Mouse (Mus musculus) kidney, embryonic 14.5 days (tissue): ENCODE data around the gene Rnf150. TPM values are rescaled to one million over a fixed set of nuclear protein-coding genes. Genes with fewer than 3 reads are reported as not detected.

Experiments
- ATAC-seq: fragments of 200-750 bp; cut with Nextera tagmentation; 2 replicates; pipeline ENCODE4 v1.8.0; 2017; ENCODE audit warnings: moderate number of reproducible peaks, mild to moderate bottlenecking, moderate TSS enrichment, moderate library complexity; ENCODE audit not compliant: low FRiP score, low TSS enrichment
- H3K27ac ChIP-seq: fragments of 300-500 bp; sonication (generic); 2 replicates; pipeline ENCODE4 v1.5.1; 2014; ENCODE audit warnings: low read depth, mild to moderate bottlenecking, low read length, moderate library complexity, mixed read lengths
- H3K27me3 ChIP-seq: fragments of 300-500 bp; sonication (generic); 2 replicates; pipeline ENCODE4 v1.6.1; 2014; ENCODE audit warnings: mild to moderate bottlenecking, low read length; ENCODE audit not compliant: control insufficient read depth, insufficient read depth
- H3K36me3 ChIP-seq: fragments of 300-500 bp; sonication (generic); 2 replicates; pipeline ENCODE4 v1.6.1; 2014; ENCODE audit warnings: low read length, mixed read lengths; ENCODE audit not compliant: control insufficient read depth, insufficient read depth
- H3K4me1 ChIP-seq: fragments of 300-500 bp; sonication (generic); 2 replicates; pipeline ENCODE4 v1.6.1; 2014; ENCODE audit warnings: low read length, mixed read lengths; ENCODE audit not compliant: control insufficient read depth, insufficient read depth
- H3K4me2 ChIP-seq: fragments of 300-500 bp; sonication (generic); replicated peaks from 2 replicates; pipeline ENCODE4 v1.6.1; 2014; ENCODE audit warnings: low read depth, mild to moderate bottlenecking, low read length
- H3K4me3 ChIP-seq: fragments of 300-500 bp; sonication (generic); 2 replicates; pipeline ENCODE4 v1.5.1; 2014; ENCODE audit warnings: mild to moderate bottlenecking, low read length
- H3K9ac ChIP-seq: fragments of 300-500 bp; sonication (generic); 2 replicates; pipeline ENCODE4 v1.6.1; 2014; ENCODE audit warnings: low read depth, mild to moderate bottlenecking, low read length, moderate library complexity
- H3K9me3 ChIP-seq: fragments of 300-500 bp; sonication (generic); 2 replicates; pipeline ENCODE4 v1.6.1; 2016; ENCODE audit warnings: low read length; ENCODE audit not compliant: control insufficient read depth
- WGBS: fragments of 180-500 bp; shearing (Covaris S2); extraction: QIAGEN DNeasy Blood & Tissue Kit; methylation state at CpG from one replicate; pipeline ENCODE4 v1.1.7; 2014; 5-methylcytosine and 5-hydroxymethylcytosine counted together
- polyA plus RNA-seq: library from polyadenylated mRNA; unstranded; fragments of >200 nt; fragmentation: Nextera tagmentation; extraction: Ambion mirVana; gene quantifications from 2 replicates; pipeline ENCODE4 v1.2.1, GENCODE M21; 2014

Rnf150 gene
- polyA plus RNA-seq, 1 experiment from 2014 or later, result 3.0 TPM

DNA sequence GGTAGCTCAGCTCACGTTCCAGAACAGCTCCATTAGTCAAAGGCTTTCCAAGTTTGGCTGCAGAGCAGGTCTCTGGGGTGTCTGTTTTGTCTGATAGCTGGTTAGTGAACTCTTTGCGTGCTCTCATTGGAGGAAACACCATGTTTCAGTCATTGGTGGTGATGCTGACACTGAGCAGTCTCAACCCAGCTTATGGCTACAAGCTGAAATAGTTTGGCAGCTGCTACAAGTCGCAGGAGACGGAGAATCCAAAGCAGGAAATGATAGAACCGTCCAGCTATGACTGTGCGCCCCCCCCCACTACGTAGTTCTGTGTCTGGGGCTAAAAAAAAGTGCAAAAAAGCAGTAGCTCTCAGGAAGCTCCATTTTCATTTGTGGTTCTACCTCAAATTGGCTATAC lies 12.0 kb downstream of the Rnf150 start:
- Histone ChIP-seq H3K4me1 (peaks cover 15% of the 10 kb centered on the region), H3K27ac (no peak overlapping the region), H3K36me3 (no peaks in the 10 kb centered on the region), H3K4me3 (no peak overlapping the region), H3K9ac (no peak overlapping the region), H3K9me3 (no peaks in the 10 kb centered on the region), H3K4me2 (no peak overlapping the region), H3K27me3 (no peaks in the 10 kb centered on the region)
- ATAC-seq, result no peak
- 69% methylated on average over 7 of the region's 7 CpGs for WGBS

DNA sequence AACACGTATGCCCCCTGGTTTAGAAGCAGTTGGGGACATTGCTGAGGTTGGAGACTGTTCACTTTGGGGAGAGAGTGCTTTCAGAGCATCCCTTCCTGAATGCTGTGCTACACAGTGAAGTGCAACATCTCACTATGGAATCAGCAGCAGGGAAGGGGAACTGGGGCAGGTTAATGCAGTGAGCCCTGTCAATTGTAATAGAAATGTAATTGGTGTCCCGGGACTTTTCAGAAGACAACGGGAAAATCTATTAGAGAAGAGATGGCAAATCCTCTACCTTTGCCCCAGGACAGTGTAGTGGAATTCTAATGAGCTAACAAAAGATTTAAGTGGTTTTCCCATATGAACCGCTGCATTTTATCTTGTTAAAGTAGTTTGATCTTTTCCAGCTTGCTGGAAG lies 21.3 kb downstream of the Rnf150 start:
- Histone ChIP-seq H3K4me3 (no peak overlapping the region), H3K4me2 (no peak overlapping the region)
- WGBS, result 77% methylated on average over 4 of the region's 4 CpGs

DNA sequence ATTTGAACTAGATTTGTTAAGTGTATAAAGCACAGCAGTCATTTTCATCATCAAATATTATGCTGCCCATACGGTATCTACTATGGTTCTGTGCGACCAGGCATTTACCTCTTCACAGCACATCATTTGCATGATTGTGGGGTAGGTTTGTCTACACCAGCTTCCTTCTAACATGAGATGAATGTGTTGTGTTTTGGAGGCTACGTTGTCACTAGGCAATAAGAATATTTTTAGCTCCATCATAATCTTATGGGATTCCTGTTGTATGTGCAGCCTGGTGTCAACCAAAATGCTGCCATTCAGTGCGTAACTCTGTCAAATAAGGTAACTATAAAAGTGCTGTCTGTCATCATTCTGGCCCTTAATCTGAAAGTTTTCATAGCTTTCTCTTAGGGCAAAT lies 24.1 kb downstream of the Rnf150 start:
- no peak overlapping the region for H3K4me3 ChIP-seq
- no peaks in the 10 kb centered on the region for H3K27me3 ChIP-seq
- no peak for ATAC-seq
- no peak overlapping the region for H3K27ac ChIP-seq
- no peak overlapping the region for H3K9ac ChIP-seq
- H3K4me2 ChIP-seq, result no peak overlapping the region
- H3K4me1 ChIP-seq, result no peaks in the 10 kb centered on the region
- no peaks in the 10 kb centered on the region for H3K36me3 ChIP-seq
- 95% methylated on average over 4 of the region's 4 CpGs for WGBS
- no peaks in the 10 kb centered on the region for H3K9me3 ChIP-seq

More for the DNA sequence above, 21.3 kb downstream of the Rnf150 start:
- ATAC-seq, result no peak
- no peaks in the 10 kb centered on the region for H3K27me3 ChIP-seq
- no peak overlapping the region for H3K9ac ChIP-seq
- no peak overlapping the region for H3K27ac ChIP-seq
- H3K36me3 ChIP-seq, result no peaks in the 10 kb centered on the region
- no peaks in the 10 kb centered on the region for H3K4me1 ChIP-seq
- no peaks in the 10 kb centered on the region for H3K9me3 ChIP-seq

DNA sequence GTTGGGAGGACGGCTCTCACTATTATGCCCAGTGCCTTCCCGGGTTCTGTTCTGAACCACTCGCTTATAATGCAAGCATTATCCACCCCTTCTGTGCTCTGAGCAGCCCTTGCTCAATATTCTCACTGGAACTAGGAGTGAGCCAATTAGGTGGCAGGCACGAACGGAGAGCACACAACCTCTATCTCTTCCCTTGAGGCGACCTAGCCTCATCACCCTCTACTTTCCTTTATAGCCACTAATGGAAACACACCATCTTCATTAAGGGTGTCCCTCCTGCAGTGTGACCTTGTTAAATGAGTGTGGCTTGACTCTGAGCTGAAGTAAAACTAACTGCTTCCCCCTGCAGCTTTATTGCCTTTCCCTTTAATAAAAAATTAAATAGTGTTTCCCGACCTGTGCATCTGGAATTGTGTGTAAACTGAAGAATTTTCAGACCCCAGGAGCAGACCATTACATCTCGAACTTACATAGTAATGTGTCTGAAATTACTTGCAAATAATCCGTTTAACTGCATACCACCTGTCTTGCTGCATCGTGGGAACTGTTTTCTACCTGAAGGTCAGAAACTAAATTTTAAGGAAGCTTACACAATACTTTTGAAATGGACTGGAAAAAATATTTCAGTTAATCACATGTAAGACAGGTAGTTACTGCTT lies 26.0 kb downstream of the Rnf150 start:
- Histone ChIP-seq H3K9ac (no peak overlapping the region), H3K4me3 (no peak overlapping the region), H3K4me1 (no peaks in the 10 kb centered on the region), H3K27me3 (no peaks in the 10 kb centered on the region), H3K36me3 (no peaks in the 10 kb centered on the region), H3K27ac (no peak overlapping the region), H3K4me2 (no peak overlapping the region), H3K9me3 (no peaks in the 10 kb centered on the region)
- 68% methylated on average over 10 of the region's 10 CpGs for WGBS
- no peak for ATAC-seq

DNA sequence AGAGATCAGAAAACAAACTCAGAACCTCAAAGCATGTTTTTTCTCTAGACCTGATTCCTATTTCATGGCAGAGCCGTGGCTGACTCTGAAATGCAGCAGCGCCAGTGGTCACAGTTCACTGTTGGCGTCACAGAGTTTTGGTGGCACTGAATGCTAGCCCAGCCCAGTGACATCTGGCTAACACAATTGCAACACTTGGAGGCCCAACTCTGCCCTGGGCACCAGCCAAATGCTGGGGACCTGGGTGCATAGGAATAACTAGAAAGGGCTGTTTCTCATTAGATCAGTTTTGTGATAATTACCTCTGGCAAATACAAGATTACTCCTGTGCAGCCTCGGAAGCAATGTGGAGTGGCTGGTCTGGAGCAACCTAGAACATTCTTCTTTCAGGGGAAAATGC lies 31.9 kb downstream of the Rnf150 start:
- no peaks in the 10 kb centered on the region for H3K27me3 ChIP-seq
- 72% methylated on average over 4 of the region's 4 CpGs for WGBS
- no peak for ATAC-seq

DNA sequence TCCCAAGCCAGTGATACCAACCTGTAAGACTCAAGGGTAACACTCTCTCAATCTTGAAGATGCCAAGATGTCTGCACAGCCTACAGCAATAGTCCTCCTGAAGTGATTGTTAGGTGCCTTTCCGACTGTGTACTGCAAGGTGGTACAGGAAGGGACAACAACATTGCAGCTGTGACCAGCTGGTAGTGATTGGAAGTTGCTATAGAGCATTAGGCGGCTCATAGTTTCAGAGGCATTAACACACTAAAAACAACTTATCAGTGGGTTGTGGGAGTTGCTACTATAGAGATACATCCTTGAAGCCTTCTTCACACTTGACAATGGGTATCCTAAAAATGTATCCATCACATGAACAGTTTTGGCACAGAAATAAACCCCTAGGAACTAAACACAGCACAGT lies 33.6 kb downstream of the Rnf150 start:
- Histone ChIP-seq H3K4me1 (no peaks in the 10 kb centered on the region), H3K36me3 (no peaks in the 10 kb centered on the region), H3K27ac (no peak overlapping the region), H3K9me3 (no peaks in the 10 kb centered on the region), H3K9ac (no peak overlapping the region), H3K4me3 (no peak overlapping the region), H3K4me2 (no peak overlapping the region), H3K27me3 (no peaks in the 10 kb centered on the region)
- 91% methylated on average over 2 of the region's 2 CpGs for WGBS
- ATAC-seq, result no peak

More for the DNA sequence above, 31.9 kb downstream of the Rnf150 start:
- Histone ChIP-seq H3K27ac (no peak overlapping the region), H3K4me3 (no peak overlapping the region), H3K9me3 (no peaks in the 10 kb centered on the region), H3K36me3 (no peaks in the 10 kb centered on the region), H3K9ac (no peak overlapping the region), H3K4me1 (no peaks in the 10 kb centered on the region), H3K4me2 (no peak overlapping the region)

DNA sequence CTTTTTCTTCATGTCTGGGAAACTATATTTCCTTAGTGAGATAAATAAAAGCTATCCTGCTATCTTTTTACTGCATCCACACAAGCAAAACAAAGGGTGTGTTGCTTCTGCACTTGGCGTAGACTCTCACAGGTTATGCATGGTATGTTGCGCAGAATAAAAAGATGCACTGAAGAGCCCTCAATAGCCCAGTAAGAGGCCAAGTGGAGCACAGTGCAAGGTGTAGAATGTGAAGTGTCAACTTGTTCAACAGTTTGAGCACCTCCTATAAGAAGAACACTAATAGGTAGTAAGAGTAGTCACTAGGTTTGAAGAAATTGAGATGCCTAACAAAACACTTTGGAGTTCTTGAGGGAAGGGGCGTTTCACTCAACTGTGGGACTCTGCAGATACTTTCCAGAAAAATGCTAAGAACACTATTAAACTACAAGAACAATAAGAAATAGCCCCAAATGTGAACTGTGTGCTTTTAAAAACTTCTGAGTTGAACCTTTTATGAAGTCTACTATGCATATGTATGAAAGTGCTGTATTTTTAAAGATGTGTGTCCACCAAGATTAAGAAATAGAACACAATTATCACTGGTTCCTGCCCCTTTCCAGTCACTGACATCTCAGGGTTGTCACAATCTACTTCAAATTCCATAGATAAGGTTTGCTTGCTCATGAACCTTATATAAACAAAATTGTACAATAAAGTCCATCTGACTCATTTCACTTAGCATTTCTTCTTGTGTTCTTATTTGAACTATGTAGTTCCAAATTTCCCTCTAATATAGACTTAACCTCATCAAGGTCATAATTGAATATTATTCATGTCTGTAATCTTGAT lies 34.7 kb downstream of the Rnf150 start:
- Histone ChIP-seq H3K36me3 (no peaks in the 10 kb centered on the region), H3K27ac (no peak overlapping the region), H3K9ac (no peak overlapping the region), H3K27me3 (no peaks in the 10 kb centered on the region), H3K4me3 (no peak overlapping the region), H3K9me3 (no peaks in the 10 kb centered on the region), H3K4me1 (no peaks in the 10 kb centered on the region), H3K4me2 (no peak overlapping the region)
- 97% methylated on average over 3 of the region's 3 CpGs for WGBS
- no peak for ATAC-seq

DNA sequence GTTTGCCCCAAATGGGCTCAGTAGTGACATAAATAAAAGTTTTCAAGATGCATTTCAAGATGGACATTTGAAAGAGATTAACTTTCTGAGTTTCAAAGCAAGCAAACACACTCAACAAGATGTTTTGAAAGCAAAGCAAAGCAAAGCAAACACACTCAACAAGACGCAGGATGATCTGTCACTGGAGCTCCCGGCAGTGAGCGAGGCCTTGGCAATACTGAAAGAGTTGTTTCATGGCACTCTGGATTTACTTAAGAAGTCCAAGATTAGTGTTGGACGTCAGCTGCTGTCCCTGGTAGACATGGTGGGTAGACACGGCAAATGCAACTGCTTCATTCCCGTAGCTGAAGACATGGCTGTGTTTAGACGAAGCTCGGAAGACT lies 35.3 kb downstream of the Rnf150 start:
- Histone ChIP-seq H3K9ac (no peak overlapping the region), H3K27me3 (no peaks in the 10 kb centered on the region), H3K4me3 (no peak overlapping the region), H3K4me2 (no peak overlapping the region), H3K27ac (no peak overlapping the region), H3K4me1 (no peaks in the 10 kb centered on the region), H3K9me3 (no peaks in the 10 kb centered on the region), H3K36me3 (no peaks in the 10 kb centered on the region)
- no peak for ATAC-seq
- WGBS, result 85% methylated on average over 8 of the region's 8 CpGs

DNA sequence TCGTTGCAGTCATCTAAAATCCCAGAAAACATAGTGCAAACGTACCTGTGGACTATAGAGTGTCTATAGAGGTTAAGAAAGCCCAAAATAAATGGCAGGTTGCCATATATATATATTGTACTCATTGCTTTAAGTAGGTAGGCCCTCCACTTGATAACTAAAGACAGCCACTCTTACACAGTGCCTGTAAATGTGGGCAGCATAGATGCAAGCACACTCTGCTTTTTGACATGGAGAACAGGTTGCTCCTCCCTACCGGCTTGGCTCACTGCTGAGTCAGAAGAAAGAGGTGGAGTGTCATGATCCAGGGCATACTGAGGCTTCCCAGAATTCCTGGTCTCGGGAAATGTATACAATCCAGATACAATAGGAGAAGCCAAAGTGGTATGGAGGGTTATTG lies 37.8 kb downstream of the Rnf150 start:
- no peak for ATAC-seq
- WGBS, result 89% methylated on average over 4 of the region's 4 CpGs

More for the DNA sequence above, 37.8 kb downstream of the Rnf150 start:
- H3K27ac ChIP-seq, result no peak overlapping the region
- H3K9me3 ChIP-seq, result no peaks in the 10 kb centered on the region
- H3K27me3 ChIP-seq, result no peaks in the 10 kb centered on the region
- no peak overlapping the region for H3K4me2 ChIP-seq
- no peak overlapping the region for H3K4me3 ChIP-seq
- H3K9ac ChIP-seq, result no peak overlapping the region
- H3K36me3 ChIP-seq, result no peaks in the 10 kb centered on the region
- H3K4me1 ChIP-seq, result no peaks in the 10 kb centered on the region
